Mouse (Mus musculus) lung, postnatal 4 days (tissue): ENCODE data around the gene Map3k3.
"Not testable (repeated sequence)": the region's sequence is repeated elsewhere in the genome, so short reads cannot be mapped to it uniquely, and the experiment has no call there.

ENCODE experiments used
- DNase-seq, 2 experiments: peaks; one replicate each; pipeline ENCODE4 v3.0.0; 2021

The Map3k3 gene

DNA sequence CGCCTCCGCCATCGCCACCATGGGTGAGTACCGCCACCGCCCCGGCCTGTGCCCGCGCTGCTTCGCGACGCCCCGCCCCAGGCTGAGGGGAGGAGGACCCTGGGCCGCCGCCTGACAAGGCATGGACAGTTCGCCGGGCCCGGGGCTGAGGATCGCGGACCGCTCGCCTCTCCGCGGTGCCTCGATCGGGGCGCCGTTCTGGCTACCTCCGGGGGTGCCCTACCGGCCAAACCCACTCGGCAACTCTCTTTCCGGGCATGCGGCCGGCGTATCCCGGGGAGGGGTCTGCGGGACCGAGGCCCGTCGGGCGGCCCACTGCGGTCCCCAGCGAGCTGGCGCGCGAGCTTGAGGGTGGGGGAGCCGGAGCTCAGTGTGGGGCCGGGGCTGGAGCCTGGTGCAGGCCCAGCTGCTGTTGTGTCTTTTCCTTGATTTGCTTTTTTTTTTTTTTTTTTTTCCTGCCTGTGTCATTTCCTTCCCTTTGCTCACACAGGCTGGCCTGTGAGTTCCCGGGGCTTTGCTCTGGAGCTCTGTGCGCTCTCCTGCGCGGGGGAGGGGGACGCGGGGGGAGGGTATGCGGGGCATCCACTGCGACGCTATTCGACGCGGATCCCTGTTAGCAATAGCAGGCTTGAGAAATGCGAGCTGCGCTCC, 623 bp downstream of the Map3k3 start:
- DNase-seq, result peak; percentile 86 to 91

DNA sequence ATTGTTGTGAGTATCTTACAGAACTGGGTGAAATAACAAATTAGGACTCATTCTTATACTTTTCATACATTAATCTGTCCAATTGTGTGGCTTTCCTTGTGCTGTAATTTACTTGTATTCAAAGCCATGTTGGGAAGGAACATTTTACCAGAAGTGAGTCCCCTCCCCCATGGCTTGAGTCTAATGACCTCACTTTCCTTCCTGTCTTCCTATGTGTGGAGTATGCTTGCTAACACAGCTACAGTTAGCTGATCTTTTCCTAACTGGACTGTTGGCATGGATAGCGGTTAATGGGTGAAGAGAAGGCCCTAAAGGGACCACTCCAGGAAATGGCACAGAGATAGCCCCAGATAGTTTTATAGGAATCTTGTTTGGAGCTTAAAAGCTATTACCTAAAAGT, 13.8 kb downstream of the Map3k3 start:
- peak in 1 of 2 experiments; percentile 42 for DNase-seq

DNA sequence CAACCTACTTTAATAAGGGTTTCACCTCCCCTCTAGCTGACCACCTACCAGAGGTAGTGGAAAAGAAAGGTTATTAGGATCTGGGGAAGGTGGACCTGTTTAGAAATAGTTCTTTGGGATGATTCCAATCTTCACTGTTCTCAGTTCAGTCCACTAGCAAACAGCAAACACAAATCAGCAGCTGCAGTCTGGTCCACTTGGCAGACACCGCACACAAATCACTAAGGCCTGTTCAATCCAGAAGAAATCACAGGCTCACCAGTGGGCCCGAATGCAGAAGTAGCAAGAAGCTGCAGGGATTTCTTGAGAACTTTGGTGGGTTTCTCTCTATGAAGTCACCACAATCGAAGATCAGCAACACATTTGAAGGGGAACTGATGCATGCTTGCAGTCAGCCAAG, 18.5 kb downstream of the Map3k3 start:
- no peak for DNase-seq

DNA sequence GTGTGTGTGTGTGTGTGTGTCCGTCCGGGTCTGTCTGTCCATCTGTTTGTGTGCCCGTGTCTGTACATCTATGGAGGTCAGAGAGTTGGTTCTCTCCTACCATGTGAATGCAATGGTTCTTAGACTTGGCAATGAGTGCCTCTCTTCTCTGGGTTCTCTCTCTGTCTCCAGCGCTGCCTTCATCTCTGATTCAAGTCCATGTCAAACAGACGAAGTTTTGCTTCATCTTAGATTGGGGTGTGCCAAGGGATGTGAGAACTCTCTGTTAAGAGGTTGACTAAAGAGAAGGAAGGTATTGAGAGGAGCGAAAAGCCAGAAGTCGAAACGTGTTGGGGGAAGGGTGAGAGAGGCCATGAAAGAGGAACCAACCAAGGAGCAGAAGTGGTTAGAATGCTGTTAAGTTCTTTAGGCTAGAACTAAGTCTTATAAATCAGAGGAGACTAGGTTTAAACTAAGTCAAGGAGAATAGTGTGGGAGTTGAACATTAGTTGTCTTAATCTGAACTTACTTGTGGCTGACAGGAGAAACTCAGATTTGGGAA, 21.7 kb downstream of the Map3k3 start:
- peak; percentile 20 to 39 for DNase-seq

DNA sequence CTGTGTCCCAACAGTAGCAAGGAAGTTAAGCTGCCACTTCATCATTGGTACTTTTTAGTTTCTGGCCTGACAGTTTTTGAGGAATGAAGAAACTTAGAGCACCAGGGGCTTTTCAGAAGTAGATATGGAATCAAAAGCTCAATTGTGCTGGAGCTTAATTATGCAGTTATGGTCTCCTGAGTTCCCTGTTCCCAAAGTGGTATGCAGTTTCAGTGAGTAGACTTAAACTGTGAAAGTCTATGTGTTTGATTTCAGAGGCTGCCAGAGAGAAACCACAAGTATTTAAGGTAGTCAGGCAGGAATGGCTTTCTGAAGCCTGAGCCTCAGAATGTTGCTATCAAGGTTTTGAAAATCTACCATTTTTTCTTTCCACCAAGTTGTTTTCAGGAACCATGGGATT, 27.3 kb downstream of the Map3k3 start:
- no peak for DNase-seq

DNA sequence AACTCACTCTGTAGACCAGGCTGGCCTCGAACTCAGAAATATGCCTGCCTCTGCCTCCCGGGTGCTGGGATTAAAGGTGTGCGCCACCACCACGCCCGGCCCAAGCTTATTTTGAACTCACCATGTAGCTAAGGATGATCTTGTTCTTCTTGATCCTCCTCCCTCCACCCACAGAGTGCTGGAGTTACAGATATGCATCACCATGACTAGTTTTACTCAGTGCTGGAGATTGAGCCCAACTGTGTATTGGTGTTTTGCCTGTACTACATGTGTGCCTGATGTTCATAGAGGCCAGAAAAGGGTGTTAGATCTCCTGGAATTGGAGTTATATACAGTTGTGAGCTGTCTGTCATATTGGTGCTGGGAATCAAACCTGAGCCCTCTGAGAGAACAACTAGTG, 37.8 kb downstream of the Map3k3 start:
- DNase-seq, result no peak

DNA sequence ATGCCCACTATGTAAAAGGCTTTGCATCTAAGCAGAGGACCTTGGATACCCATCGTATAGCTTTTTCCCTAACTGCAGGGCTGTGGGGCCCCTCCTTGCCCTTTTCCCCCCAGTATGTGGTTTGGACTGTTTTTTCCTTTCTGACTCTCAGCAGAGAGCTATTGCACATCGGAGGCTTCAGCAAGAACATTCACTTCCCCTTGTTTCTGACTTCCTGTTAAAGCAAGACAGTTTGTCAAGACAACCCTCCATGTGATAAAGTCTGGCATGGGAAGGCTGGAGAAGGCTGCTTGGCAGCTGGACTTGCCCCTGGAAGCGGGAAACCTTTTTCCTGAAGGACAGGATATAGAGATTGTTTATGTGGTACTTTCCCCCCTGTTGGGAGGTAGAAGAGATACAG, 38.3 kb downstream of the Map3k3 start:
- DNase-seq, result peak; percentile 57 to 59

DNA sequence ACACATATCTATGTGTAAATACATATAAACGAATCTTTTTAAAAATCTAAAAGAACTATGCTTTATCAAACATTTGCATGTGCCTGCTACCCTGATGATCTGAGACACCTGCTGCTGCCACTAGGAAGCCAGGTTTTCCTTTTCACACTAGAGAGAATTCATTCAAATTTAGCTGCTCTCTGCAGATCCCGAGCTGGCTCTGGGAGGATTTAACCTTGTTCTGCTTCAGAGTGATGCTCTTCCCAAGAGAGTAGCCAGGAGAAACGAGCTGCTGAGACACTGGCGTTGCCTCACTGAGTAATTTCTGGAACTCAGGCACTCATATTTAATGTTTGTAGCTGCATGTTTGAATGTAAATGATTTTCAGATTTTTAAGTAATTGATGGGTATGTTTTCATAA, 40.4 kb downstream of the Map3k3 start:
- DNase-seq, result no peak

DNA sequence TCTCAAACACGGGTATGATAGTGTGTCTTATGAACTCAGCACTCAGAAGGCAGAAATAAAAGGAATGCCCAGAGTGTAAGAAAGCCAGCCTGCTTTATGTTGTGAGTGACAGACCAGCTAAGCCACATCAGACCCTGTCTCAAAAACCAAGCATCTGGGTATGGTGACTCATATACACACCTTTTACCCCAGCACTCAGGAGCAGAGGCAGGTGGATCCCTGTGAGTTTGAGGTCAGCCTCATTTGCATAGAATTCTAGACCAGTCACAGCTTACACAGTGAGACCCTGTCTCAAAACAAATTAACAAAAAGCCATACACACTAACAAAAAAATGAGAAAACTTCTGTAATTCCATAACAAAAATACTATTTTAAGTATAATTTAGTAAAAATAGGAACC, 41.4 kb downstream of the Map3k3 start:
- DNase-seq, result no peak

DNA sequence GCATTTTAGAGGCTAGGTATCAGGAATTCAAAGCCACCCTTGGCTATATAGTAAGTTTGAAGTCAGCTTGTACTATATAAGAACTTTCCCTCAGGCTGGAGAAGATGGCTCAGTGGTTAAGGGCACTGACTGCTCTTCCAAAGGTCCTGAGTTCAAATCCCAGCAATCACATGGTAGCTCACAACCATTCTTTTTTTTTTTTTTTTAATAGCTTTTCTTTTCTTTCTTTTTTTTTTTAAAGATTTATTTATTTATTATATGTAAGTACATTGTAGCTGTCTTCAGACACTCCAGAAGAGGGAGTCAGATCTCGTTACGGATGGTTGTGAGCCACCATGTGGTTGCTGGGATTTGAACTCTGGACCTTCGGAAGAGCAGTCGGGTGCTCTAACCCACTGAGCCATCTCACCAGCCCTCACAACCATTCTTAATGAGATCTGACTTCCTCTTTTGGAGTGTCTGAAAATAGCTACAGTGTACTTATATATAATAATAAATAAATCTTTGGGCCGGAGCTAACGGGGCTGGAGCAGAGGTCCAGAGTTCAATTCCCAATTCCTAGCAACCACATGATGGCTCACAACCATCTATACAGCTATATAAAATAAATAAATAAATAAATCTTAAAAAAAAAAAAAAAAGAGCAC, 42.4 kb downstream of the Map3k3 start:
- DNase-seq, result not testable (repeated sequence)

DNA sequence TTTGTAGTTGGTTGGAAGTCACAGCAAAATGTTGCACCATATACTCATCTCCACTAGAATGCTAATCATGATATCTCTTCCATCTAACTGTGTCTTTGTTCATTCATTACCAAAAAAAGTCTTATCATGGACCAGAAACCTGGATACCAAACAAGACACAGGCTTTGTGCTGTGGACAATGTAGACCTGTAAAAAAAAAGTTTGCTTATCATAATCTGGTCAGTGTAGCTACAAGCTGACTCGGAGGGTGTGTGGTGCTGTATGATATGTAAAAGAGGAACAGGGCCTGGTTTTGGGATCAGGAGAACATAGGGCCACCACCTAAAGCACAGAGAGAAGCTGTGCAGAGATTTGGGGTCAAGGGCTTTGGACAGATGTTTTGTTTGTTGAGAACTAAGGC, 45.1 kb downstream of the Map3k3 start:
- no peak for DNase-seq

DNA sequence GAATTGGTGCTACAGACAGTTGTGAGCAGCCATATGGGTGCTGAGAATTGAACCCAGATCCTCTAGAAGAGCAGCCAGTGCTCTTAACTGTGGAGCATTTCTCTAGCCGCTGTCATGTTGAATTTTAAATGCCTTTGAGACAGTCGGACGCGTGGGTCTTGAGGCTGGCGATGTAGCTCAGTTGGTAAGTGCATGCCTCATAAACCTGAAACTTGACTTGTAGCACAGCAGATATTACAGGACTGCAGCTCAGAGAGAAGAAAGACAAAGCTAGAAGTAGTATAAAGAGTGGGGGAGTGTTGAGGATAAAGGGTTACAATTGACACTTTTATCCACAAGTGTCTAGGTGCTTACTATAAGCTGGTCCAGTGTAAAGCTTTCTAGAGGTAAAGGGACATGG, 48.1 kb downstream of the Map3k3 start:
- no peak for DNase-seq

DNA sequence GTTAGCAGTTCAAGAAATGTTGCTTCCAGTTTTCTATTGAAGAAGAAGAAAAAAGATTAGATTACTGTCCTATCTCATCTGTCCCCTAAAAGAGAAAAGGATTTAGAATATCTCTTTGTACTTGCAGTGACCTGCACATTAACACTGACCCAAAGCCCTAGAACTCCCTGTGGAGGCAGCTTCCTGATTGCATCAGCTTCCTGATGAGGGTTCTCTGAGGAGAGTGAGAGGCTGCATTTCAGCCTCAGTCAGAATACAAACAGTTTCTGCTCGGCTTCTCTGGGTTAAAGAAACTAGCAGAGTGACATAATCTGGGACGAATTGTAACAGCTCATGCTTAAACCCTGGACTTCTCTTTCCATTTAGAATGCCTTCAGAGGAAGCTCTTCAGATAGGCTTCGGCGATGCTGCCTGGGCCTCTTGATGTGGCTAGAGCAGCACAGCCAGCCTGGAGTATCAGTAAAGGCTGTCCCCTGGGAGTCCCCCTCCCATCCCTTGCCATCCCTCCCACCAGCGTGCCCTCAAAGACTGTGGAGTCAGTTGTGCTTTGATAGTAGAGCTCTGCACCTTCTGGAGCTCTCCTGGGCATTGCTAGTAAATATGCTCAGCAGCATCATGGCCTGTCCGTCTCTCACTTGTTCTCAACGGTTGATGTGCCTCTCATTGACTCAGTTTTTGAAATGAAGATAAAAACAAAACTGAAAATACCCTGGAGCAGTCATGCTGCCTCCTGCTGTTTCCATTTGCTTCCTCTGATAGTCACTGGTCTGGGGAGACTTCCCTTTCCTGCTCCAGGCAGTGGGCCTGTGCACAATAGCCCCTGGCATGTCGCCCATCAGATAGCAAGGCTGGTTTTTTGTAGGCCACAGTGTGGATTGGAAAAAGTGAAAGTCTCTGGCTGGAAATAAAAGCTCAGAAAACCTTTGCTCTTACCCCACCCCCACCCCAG, 50.4 kb downstream of the Map3k3 start:
- peak; percentile 90 to 92 for DNase-seq

DNA sequence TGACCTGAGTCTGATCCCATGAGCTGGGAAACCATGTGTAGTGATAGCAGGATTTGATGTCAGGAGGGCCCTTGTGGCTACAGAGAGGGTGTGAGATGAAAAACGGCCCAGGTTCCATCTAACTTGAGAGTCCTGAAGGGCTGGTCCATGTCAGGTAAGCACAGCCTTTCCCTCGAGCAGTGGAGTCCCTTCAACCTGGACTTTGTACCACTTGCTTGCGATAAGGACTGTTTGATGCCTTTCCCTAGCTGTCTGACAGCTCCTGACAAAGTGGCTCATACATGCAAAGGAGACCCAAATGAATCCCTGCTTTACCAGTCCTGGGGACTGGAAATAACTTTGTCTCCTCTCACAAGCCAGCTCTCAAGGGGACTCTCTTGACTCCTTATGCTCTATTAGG, 66.8 kb downstream of the Map3k3 start:
- no peak for DNase-seq

DNA sequence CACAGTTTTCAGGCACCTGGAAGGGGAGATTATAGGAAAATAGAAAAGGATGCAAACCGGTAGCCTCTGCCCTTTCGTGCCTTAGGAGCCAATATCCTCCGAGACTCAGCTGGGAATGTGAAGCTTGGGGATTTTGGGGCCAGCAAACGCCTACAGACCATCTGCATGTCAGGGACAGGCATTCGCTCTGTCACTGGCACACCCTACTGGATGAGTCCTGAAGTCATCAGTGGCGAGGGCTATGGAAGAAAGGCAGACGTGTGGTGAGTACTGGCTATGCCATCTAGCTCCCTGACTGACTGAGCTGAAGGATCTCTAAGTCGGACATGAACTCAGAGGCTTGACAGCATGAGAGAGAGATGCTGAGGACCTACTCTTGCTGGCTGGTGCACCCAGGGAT, 67.7 kb downstream of the Map3k3 start:
- DNase-seq, result no peak

DNA sequence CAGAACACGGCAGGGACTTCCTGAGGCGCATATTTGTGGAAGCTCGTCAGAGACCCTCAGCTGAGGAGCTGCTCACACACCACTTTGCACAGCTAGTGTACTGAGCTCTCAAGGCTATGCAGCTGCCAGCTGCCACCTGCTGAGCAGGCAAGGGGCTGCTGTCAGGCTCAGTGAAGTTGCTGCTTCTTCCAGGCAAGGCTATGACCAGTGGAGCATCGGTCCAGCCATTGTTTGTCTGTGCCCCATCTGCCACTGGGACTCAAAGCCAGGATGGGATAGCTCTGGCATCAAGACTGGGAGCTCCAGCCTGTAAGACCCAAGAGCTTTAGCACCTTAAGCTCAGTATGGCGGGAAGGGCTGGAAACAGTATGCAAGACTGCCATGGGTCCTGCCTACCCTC, 69.7 kb downstream of the Map3k3 start:
- DNase-seq, result no peak

DNA sequence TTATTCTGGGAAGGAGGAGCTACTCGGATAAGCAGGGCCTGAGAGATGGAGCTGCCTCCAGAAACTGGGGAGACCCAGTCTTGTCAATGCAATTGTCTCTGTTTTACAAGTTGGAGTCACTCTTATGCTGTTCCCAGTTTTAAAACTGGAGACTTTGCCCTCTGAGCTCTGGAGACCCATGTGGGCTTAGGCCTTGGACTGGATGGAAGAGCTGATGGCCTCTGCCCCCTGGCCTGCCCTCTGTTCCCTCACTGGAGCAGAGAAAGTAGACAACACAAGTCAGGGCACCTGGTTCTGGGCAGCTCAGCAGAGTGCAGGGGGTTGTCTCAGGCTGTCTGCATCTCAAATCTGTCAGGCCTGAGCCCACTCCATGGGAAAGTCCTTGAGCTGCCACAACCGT, 70.4 kb downstream of the Map3k3 start:
- DNase-seq, result no peak

DNA sequence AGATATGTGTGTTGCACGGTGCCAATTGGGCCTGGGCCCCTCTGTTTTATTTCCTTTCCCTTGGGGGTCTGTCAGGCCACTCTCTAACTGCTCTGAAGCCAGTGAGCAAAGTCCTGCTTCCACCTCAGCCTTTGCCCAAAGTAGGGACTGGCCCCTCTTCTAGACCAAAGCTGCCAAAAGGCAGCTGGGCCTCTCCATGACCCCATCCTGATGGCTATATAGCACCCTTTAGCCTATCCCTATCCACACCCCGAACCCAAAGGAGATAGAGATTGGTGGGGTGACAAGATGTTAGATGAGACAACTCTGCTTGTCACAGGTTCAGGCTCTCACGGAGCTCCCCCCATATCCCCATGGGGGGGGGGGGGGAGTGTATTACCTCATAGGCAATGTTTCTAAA, 71.3 kb downstream of the Map3k3 start:
- no peak for DNase-seq

DNA sequence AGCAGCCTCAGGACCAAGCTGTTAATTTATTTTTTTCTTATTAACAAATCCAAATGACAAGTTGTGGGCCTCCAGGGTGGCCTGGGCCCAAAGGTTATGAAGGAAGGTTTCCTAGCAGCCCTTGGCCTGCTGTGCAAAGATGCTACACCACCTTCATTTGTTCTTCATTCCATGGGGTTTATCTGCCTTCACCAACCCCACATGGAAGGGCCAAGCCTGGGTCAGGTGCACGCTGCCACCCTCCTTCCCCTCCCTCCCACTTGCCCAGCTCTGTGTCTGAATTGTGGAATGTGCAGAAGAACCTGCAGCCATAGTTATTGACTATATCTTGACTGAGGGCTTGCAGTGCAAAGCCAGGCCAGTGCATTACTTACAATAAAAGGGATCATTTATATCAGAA, 71.8 kb downstream of the Map3k3 start:
- no peak for DNase-seq

DNA sequence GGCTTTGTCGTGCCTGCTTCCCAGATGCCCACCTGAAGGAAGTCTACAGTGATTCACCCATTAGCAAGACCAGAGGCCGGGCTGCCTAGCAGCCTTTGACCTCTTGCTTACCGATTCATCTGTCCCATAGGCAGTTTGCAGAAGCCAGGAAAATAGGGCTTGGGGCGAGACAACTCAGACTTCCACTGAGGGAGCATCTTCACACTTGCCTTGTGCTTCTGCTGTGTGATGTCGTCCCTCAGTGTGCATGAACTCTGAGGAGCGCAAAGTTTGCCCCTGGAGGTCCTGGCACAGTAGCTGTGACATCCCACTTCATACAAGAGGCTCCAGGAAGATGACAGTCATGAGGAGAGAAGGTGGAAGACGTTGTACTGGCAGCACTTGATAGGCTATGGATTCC, 72.7 kb downstream of the Map3k3 start:
- no peak for DNase-seq

DNA sequence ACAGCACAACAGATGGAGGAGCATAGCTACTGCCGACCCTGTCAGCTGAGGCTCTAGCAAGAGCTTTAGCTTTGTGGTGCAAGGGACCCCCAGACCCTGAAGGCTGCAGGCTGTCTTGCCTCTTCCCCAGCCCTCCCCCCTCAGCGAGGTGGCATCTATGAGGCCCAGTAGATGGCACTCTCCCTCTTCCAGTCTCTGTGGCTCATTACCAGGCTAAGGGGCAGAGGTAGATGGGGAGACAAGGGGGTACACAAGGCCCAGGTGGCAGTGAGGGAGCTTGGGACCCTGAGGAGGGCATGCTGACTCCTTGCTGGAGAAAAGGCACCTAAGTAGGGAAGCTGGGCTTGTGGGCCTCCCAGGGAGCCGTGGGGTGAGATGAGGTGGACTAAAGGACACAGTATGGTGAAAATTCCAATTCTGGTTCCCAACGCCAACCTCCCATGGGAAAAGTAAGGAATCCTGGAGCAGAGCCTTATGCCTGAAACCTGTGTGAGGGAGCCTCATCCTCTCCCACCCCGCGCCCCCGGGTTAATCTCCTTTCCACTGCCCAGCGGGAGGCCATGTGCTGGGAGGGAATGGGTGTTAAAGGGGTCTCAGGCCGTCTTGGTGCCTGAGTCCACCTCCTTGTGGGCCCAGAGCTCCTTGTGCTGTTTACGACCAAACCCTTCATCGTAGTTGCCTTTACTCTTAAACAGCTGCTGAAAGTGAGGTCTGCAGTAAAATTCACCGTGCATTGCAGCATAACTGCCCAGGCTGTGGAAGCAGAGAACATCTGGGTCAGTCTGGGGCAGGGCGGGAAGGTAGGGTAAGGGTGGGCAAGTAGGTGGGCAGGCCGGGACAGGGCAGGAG, 73.9 kb downstream of the Map3k3 start:
- DNase-seq, result peak; percentile 42 to 57

DNA sequence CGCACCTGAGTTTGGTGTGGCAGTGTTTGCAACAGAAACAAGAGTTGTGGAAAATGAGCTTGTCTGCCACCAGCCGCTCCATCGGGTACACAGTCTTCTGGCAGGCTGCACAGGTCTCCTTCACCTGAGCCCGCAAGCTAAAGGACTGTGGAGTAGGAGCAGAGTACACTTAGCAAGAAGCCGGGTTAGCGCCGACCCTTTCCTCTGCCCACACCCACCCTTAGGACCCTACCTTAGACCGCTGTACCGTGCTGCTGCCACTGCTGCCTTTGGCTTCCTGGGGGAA, 74.5 kb downstream of the Map3k3 start:
- DNase-seq, result no peak
